Mouse (Mus musculus) ES-E14 (cell line): ENCODE measurements at regions not wholly inside any gene's neighbourhood (a gene's known extent, or its start where the extent isn't known, plus 50 kb on each side); places are given as distances from the start of the nearest gene placed in this dataset.

ENCODE experiments used
- CHD2 ChIP-seq: IDR thresholded peaks from 2 replicates; pipeline ENCODE4 v1.6.1; 2014; ENCODE audit warnings: mild to moderate bottlenecking, low read depth, low read length, inconsistent platforms
- HCFC1 ChIP-seq: IDR thresholded peaks from 2 replicates; pipeline ENCODE4 v1.6.1; 2012; ENCODE audit warnings: low read length, inconsistent platforms, borderline replicate concordance; ENCODE audit not compliant: insufficient read depth
- MAFK ChIP-seq: IDR thresholded peaks from 2 replicates; pipeline ENCODE4 v1.6.1; 2014; ENCODE audit warnings: mild to moderate bottlenecking, low read depth, low read length, inconsistent platforms; ENCODE audit not compliant: insufficient read depth
- ZC3H11A ChIP-seq: IDR thresholded peaks from 2 replicates; pipeline ENCODE4 v1.6.1; 2012; ENCODE audit warnings: low read depth, mild to moderate bottlenecking, inconsistent platforms, low read length, borderline replicate concordance
- ZNF384 ChIP-seq: IDR thresholded peaks from 2 replicates; pipeline ENCODE4 v1.6.1; 2012; ENCODE audit warnings: low read depth, low read length, inconsistent platforms

DNA sequence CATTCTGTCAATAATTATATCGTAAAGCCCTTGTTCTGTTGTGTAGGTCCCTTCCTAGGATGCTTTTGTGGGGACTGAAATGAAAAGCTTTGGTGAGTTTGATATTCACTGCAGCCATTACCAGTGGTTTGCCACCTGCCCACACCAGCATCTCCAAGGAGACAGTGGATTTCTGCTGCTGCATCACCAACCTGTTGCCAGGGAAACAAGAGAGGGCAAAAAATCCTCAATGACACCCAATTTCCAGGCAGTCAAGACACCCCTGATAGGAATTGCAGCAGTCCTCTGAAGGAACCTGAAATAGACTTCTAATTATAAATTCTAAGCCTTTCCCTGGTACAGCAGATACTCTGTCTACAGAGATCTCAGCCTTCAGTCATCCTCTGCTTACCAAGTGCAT is 56.1 kb upstream of the Gap43 start:
- no peak for TF ChIP-seq ZNF384
- no peak for TF ChIP-seq HCFC1
- no peak for TF ChIP-seq MAFK
- no peak for TF ChIP-seq ZC3H11A
- no peak for TF ChIP-seq CHD2
